Mouse (Mus musculus) adrenal gland, postnatal 10 days (tissue): ENCODE data around the gene Hspbap1. TPM values are rescaled to one million over a fixed set of nuclear protein-coding genes. Genes with fewer than 3 reads are reported as not detected.

Experiments
- DNase-seq: peaks from one replicate; pipeline ENCODE4 v3.0.0; 2021; ENCODE audit warnings: mixed read lengths
- total RNA-seq, 2 experiments: library from RNA; stranded (reverse); gene quantifications; 2 replicates each; pipeline ENCODE4 v1.2.3; 2021

The Hspbap1 gene
- total RNA-seq, 2 experiments from 2014 or later, result 4.2 to 4.7 TPM

DNA sequence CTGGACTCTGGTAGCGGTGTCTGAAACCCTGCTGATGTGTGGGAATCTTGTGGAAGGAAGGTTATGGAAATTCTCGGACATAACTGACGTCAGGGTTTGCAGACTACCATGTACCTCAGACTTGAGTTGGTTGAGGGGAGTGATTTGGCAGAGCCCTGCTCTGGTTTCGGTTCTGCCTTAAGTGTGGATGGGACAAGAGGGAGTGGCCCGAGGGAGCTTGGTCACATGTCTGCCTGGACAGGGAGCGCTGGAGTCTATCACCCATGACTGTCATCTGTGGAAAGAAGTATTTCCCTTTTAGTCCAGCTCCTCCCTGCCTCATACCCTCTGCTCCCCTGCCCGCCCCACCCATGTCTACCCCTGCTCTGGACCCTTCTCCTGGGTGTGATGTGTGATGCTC, 32.0 kb downstream of the Hspbap1 start:
- DNase-seq, result no peak

DNA sequence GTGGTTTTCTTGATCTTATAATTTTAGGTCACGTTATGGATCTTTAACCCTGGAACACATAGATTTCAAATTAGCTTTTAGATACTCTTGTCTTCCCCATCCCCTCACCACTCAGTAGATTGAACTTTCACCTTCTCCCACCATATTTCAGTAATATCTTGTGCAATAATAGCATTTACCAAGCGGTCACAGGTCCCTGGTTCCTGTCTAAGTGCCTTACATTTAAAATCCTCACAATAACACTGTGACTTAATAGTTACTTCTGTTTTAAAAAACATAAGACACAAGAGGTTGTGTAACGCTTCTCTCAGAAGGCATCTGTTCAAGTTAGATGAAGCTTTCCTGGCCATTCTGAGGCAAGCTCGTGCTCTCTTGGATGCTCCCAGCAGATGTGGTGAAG, 33.5 kb downstream of the Hspbap1 start:
- DNase-seq, result no peak

DNA sequence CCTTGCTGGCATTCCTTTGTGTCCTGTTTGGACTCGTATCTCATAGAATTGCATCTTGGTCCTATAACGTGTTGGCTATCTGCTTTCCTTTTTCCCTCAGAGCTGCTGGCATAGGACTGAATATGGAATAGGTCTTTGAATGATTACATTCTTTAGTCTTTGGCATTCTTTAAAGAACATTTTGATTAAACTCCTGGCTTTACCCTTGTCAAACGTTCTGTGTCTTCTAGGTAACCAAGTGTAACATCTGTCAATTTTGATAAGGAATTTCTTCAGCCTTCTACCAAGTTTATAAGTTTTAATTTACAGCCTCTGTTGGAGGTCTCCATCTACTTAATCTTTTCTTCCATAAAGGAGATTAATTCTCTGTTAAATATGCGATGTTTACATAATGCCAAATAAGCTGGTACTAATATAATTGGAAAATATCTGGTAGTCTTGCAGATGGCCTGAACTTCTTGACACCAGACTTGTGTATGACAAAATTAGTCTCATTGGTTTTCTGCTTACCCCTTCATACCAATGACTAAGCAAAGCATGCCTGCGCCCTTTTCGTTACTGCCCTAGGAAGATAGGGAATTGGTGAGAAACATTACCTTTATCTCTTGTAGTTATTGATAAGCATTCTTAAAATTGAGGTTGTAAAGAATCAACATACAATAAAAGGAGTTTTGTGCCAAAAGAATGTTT, 36.9 kb downstream of the Hspbap1 start:
- DNase-seq, result no peak

DNA sequence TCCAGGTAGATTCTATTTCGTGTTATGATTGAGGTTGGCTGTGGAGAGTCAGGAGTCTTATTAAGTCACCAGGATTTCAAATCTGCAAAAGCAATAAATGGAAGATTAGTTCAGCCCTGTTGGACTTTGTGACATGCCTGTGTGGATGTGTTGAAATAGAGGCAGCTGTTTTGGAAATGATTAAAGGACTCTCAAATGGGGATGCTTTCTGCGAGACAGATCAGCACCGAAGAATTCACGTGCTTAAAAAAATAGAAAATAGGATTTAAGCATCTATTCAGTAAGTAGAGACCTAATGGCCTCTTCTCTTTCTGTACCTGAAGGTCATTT, 37.5 kb downstream of the Hspbap1 start:
- no peak for DNase-seq

DNA sequence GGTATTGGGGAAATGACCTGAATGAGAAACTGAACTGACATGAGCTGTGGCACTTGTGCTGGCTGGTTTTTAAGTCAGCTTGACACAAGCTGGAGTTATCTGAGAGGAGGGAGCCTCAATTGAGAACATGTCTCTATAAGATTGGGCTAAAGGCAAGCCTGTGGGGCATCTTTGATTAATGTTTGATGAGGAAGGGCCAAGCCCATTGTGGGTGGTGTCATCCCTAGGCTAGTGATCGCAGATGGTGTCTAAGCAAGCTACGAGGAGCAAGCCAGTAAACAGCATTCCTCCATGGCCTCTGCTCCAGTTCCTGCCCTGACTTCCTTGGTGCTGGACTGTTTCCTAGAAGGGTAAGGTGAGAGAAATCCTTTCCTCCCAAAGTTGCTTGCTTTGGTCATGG, 38.7 kb downstream of the Hspbap1 start:
- no peak for DNase-seq

DNA sequence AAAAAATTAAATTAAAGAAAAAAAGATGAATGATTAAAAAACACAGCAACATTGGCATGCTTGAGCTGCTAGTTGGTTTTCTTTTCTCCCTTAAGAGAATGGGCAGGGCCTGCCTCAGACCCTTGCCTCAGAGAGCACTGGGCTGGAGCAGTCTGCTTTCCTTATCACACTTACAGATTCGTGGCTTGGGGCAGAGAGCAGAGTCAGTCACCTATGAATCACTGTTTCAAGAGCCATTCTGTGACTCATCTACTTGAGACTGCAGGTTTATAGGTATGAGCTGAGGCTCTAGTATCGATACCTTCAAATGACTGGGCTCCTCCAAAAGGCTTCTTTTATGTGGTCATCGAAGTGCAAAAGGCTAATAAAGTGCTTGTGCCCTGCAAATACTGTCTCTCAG, 42.9 kb downstream of the Hspbap1 start:
- DNase-seq, result no peak

DNA sequence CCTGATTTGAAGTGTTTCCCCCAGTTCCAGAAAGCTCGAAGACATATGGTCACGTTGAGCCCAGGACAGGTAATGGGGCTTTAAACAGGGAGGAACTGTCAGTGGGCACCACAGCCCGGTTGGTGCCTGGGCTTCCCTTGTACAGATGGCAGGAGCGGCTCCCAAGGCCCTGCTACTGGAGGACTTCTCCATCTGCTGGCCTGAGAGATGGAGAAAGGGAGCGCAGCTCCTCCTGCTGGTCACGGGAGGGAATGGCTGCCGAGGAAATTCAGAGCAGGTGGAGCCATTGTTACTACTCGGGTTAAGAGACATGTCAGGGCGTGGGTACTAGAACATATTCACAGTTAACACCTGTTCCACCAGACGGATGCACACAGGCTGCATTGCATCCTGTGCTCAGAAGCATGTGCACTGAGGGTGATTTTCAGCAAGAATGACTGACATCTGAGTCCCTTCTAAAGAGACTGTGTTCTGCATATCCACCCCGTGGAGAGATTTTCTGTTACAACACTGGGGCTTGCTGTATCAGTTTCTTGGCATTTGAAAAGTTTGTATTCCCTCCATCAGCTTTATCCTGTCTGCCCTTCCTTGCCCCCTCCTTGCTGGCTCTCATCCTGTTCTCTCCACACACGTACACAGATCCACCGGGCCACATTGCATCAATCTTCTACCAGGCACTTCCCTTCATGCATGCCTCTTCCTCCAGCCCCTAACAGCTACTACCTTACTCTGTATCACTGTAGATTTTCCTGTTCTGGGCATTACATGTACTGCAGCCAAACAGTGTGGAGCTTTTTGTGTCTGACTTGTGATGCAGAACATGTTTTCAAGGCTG, 47.3 kb downstream of the Hspbap1 start:
- DNase-seq, result peak; percentile 87

DNA sequence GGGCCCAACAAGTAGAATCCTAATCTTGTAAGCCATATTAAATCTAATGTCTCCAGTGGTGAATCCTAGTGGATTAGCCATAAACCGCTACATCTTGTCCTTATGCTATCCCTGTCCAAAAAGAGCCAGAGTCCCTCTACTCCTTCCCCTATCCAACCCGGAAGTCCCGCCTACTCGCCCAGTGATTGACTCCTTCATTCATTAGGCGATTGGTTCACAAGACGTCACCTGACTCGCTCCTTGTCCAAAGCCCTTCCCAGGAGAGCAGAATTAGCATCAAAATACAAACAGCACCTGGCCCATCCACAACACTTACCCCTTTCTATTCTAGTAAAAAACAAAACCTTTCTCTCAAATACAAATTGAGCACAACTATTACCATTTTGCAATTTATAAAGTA, 59.8 kb downstream of the Hspbap1 start:
- peak; percentile 12 for DNase-seq

DNA sequence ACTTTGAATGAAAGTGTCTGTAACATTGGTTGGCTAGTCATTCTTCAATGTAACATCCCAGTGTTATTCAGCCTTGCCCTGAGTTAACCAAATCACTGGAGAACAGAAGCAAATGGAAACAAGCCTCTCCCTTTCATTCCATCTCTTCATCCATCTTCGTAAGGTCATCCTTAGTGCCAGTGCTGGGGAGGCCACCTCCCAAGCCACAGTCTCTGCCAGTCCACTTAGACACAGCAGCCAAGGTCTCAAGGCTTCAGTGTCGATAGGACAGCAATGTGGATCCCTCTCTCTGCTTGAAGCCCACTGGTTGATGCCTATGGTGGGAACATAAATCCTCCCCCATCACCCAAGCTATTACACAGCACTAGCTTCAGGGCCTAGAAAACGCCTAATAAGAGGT, 62.8 kb downstream of the Hspbap1 start:
- no peak for DNase-seq

DNA sequence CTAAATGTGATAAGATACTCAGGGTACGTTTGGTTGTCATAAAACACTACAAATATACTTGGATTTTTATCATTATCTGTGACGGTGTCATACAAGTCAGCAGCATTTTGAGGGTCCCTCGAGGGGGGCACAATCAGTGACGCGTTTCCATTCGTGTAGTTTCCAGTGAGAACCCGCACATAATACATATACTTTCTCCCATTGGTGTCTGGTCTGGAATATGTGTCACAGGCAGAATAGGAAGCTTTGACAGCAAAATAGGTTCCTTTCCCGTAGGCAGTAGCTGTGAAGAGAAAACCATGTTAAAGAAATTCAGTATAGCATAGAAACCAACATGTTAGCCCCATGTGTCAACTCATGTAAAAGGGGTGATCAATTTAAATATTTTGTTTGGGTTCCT, 64.5 kb downstream of the Hspbap1 start:
- no peak for DNase-seq

DNA sequence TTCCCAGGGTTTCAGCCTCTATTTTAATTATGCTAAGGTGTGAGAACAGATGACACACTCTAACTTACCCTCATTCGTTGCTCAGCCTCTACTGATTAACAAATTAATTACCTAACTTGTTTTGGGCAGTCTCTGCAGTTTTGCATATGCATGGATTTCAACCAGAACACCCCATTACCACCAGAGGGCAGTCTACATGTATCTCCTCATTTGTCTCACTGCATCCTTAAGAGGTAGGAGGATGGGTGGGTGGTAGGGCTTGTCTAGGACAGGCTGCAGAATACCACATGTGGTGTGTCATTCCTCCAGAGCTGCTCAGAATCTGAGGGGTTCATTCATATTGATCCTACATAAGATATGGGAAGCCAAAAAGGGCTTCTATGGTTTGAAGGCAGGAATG, 69.5 kb downstream of the Hspbap1 start:
- peak; percentile 47 for DNase-seq

DNA sequence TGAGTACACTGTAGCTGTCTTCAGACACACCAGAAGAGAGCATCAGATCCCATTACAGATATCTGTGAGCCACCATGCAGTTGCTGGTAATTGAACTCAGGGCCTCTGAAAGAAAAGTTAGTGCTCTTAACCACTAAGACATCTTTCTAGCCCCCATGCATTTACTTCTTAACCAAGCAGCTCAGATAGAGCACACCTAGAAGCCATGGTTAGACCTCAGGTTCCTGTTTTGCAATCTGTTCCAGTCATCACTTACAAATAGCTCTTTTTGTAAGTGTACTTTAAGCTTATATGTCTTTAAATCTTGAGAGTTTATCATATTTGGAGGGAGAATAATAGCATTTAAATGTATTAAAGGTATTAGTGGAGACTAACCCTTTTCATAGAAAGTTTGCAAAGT, 77.0 kb downstream of the Hspbap1 start:
- DNase-seq, result no peak

DNA sequence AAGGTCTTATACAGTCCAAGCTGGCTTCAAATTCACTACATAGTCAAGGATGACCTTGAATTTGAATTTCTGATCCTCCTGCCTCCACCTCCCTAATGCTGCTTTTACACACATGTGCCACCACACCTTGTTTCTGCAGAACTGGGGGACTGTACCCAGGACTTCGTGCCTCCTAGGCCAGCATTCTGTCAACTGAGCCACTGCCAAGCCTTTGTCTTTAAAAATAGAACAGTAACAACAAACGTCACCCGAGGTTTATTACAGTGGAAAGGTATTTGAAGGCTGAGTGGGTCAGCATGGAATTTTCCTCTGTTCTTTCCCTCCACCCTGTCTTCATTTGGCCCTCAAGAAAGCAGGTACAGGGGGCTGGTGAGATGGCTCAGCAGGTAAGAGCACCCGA, 85.7 kb downstream of the Hspbap1 start:
- no peak for DNase-seq

DNA sequence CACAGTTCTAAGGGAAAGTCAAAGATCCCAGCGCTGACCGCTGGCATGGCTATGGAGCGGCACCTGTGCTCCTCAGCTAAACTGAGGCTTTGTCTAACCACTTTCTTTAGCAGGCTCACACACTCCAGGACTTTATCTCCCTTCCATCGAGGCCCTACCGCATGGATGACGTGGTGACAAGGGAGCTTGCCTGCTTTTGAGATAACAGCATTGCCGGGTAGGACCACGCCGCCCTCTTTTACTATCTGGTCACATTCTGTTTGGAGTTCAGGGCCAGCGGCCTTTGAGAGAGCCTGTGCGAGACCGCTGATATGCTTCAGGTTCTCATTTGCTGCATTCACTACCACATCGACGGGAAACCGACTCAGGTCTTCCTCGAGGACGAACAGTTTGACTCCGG, 86.6 kb downstream of the Hspbap1 start:
- DNase-seq, result no peak

DNA sequence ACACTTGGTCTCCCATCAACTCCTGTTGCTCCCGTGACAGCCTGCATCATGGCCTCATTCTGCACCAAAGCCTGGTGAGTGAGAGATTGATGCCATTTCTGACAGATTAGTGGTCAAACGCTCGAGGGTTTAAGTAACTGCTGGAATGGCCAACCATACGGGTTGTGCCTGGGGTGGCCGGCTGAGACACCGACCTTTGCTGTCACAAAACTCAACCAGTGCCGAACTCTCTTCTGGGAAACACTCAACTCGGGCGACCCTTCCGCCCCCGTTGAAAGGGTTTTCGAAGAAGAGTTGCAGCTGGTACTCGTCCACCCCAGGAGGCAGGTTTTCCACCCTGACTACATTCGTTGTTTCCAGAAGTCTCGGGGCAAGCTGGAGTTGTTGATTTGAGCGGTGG, 90.1 kb downstream of the Hspbap1 start:
- DNase-seq, result no peak

DNA sequence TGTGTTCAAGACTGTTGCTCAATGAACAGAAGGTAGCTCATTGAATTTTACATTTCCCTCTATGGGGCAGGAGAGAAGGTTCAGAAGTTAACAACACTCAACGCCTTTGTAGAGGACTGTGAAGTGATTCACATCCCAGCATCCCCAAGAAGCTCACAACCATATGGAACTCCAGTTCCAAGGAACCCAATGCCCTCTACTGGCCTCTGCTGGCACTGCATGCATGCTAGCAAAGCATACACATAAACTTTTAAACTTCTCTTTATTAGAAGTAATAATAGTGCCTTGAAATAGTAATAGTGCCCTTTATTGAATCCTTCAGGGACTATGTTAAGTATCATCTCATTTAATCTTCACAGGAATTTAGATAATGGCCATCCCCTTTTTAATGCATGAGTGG, 91.9 kb downstream of the Hspbap1 start:
- no peak for DNase-seq

DNA sequence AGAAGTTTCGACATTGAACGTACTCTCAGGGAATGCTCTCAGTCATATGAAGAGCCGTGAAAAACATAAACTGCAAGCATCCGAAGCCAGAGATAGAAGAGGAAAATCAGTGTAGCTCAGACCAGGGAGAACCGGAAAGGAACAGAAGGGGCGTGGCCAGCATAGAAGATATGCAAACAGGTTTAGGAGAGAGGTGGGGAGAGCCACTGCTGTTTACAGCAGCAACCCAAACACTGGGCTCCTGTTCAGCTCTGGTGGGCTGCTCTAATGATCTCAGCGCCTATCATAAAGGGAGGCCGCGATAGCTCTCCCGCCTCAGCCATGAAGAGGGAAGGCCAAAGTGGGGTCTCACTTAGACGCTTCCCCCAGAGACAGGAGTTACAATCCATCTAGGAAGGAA, 97.6 kb downstream of the Hspbap1 start:
- DNase-seq, result no peak

DNA sequence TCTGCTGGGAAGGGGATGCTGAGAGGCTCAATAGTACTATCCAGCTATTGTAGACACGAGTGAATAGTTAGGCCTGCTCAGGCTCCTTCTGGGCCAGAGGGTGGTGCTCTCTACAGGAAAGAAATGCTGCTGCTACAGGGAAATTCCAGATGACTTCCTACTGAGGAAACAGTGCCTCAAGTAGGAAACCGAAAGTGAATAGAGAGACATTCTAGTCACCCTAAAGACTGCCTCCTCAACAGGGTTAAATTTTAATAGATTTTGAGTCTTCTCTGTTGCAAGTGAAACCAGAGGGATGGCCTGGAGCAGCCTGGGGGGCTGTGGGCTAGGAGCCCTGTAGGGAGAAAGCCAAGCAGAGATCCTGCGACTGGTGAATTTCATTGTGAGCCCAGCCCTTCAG, 99.0 kb downstream of the Hspbap1 start:
- no peak for DNase-seq

DNA sequence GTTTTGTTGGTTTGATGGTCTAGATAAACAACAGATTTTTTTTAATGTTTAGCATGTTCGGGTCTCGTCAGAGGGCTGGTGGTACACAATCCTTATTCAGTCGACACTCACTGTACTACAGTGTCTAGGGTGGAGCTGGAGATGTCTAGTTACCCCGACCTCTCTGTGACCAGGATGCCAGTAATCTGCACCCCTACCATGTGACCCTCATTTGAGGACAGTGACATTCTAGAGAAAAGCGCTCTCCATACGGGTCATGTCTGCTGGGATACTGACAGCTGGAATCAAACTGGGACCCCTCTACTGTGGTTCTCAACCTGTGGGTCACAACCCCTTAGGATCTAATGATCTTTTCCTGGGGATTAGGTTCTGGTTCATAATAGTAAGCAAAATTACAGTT, 99.5 kb downstream of the Hspbap1 start:
- DNase-seq, result no peak

DNA sequence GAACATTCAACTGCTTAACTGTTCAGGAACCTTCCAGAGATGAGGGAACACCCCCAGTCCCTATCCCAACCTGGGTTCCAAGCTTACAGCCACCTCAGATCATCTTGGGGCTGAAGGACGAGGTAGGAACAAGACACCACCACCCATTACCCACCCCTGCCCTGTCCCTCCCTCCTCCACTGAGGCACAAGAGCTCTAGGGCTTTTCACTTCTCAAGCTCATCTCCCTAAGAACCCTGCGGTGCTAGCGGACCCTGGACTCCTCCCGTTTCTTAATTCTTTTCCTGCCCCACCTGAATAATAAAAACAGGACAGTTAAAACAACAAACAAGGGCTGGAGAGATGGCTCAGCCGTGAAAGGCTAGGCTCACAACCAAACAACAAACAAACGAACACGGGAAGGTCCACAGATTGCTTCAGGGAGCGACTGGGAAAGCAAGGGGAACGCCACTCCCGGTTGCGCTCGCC, 100.4 kb downstream of the Hspbap1 start:
- no peak for DNase-seq

DNA sequence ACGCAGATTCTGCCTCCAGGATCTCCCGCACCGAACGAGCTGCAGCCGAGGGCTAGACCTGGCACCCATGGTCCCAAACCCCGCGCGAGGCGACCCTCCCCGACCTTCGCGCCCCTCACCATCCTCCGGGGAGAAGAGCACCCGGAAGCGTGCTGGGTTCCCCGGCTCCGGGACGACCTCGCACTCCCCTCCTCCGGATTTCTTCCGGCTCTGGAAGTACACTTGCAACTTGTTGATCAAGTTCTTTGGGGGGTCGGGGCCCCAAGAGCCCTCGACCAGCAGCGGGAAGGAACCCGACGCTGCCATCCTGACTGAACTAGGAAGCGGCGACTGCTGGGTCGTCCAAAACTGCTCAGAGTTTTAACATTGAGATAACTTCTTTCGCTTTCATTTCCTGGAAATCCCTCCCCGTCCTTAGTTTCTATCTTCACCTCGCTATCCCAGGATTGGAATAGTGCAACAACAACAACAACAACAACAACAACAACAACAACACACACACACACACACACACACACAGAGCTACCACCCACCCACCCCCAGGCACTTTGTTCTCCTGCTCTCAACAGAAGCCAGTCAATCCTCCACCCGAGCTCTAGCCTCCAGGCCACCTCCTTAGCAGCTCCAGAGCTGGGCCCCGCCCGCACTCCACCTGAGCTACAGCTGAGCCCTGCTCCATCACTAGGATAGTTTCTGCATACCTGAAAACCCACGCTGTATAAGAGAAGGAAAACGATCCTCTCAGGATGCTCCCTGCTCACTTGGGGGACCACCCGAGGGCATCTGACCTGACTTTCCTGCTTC, 101.1 kb downstream of the Hspbap1 start, which contains the start of gene Parp14:
TSS of gene Parp14 (minus strand) at position 497 of the 804 bp plus-strand sequence.
- peak; percentile 64 for DNase-seq

DNA sequence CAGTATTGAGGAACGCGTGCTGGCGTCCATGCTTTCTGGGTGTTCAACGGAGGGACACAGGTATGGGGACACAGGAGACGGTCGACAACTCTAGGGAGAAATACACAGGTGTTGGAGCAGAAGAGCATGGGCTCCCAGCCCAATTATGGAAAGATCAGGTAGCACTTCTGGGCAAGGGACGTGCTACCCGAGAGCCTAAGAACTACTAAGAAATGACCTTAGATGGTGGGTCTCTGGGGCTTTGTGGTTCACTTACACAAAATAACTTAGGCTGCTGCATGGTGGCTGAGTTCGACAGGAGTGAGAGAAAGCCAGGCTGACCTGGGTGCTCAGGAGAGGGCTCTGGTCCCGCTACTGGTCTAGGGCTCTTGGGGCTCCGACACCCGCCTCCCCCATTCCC, 101.7 kb downstream of the Hspbap1 start:
- no peak for DNase-seq

DNA sequence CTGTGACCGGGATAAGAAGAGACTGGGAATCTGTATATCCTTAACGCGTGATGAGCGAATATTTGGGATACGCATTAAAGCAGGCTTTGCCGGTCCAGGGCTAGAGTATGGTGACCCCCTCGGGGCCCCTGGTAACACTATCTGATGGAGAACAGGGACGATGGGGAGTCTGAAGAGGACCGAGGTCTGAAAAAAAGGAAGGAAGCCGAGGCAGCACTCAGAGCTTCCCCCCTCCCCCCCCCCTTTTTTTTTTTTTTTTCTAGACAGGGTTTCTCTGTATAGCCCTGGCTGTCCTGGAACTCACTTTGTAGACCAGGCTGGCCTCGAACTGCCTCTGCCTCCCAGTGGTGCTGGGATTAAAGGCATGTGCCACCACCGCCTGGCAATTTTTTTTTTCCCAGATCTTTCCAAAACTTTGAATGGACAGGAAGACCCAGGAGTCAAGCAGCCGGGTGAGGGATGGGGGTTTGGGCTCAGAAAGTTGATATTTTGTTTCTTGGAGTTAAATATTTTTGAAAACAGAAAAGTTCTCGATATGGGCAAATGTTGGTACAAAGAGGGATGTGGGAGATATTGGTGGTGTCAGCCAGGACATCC, 102.3 kb downstream of the Hspbap1 start:
- DNase-seq, result no peak
